Mouse (Mus musculus): ENCODE data around the gene Aadat.
A peak's percentile ranks its signal among the peaks of the same experiment; 100 is the strongest.
"Not testable (repeated sequence)": the region's sequence is repeated elsewhere in the genome, so short reads cannot be mapped to it uniquely, and the experiment has no call there.

Gene Aadat

GRCm38 (mm10) chr8:60505653-60506521, at the start of gene Aadat:
Aadat (plus strand) TSS chr8:60505932.
- DNase-seq = peak; percentile 79

DNA sequence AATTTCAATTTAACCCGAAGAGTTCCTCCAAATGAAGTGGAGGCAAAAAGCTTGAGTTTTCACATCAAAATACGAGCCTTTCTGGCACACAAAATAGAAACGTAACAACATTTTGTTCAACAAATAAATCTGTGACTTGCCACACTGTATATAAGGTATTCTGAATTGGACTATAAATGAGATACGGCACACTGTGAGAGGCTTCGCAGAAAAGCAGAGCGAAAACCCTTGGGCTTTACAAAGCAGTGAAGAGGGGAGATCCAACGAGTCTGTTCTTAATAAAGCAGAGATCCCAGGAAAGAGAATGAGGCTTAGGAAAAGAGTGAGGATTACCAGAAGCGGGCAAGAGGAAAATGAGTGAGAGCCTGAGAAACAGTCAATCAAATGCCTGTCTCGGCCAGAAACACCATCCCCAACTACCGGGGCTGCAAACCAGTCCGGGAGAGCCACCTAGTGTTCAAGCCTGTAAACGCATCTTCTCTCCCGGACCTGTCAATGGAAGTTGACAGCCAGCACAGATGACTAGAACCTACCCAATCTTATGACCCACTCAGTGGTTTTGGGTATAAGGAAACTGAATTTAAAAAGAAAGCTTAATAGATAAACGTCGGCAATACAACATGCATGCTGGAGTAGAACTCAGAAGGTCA, 38.9 kb upstream of the Aadat start:
- peak; percentile 35 for DNase-seq

- DNase-seq = no peak
These were observed 15.6 kb upstream of the Aadat start for GRCm38 (mm10) chr8:60490147-60490546.

DNA sequence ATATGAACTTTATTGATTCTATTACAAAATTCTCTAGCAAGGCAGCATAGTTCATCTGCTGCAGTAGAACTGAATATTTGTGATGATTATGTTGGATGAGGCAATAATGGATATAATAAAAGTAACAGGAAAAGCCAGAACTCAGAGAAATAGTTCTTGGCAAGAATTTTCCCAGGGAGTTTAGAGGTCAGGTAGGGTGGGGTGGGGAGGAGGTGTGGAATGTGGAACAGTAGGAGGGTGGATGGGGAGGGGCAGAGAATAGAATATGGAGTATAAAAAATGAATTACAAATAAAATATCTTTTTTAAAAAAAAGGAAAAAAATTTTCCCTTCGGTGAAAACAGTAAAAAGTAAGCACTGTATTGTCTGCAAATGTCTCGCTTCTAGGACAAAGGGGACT, 13.9 kb upstream of the Aadat start:
- no peak for DNase-seq

DNA sequence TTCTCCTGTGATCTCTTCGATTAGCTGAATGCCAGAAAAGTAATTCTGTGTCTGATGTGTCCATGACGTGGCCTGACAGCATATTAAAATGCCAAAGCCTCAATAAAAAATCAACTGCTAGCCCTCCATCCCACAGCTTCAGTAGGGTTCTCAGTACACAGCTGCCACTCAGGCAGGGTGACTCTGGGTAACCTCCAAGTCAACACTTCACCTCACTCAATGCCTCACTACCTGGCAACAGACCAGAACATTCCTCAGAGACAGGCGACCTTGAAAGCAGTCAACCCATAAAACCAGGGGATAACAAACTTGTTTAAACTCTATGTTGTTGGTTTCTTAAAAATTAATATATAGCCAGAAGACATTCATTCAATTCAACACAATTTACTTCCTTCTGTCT, 13.3 kb upstream of the Aadat start:
- no peak for DNase-seq

GRCm38 (mm10) chr8:60494606-60495005, 11.1 kb upstream of the Aadat start:
- DNase-seq = no peak

- DNase-seq = not testable (repeated sequence)
These were observed 10.7 kb upstream of the Aadat start for GRCm38 (mm10) chr8:60495046-60495445.

GRCm38 (mm10) chr8:60503098-60503497, 2.6 kb upstream of the Aadat start, which contains the start of gene Gm10283:
Gm10283 (minus strand) TSS chr8:60503198.
- DNase-seq = no peak

- DNase-seq = no peak
These were observed 12.6 kb downstream of the Aadat start for GRCm38 (mm10) chr8:60518286-60518685.

- no peak for DNase-seq
These were observed 29.2 kb downstream of the Aadat start for GRCm38 (mm10) chr8:60534945-60535344.

GRCm38 (mm10) chr8:60566783-60567182, 61.1 kb downstream of the Aadat start:
- no peak for DNase-seq

DNA sequence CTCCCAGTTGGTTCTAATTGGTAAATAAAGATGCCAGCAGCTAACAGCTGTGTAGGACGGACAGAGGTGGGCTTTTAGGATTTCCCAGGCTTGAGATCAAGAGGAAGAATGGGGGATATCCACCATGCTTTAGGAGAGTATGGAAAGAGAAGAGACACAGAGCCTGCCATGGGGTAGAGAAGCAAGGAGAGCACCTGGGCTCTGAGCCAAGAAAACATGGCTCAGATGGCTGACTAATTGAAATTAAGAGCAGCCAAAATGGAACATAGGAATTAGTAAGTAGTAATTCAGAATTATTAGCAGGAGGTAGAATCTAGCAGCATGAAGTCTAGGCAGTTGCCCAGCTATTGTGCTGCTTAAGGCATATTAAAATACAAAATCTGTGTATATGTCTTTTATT, 71.5 kb downstream of the Aadat start:
- DNase-seq = peak; percentile 11

GRCm38 (mm10) chr8:60583369-60583768, 77.6 kb downstream of the Aadat start:
- no peak for DNase-seq

DNA sequence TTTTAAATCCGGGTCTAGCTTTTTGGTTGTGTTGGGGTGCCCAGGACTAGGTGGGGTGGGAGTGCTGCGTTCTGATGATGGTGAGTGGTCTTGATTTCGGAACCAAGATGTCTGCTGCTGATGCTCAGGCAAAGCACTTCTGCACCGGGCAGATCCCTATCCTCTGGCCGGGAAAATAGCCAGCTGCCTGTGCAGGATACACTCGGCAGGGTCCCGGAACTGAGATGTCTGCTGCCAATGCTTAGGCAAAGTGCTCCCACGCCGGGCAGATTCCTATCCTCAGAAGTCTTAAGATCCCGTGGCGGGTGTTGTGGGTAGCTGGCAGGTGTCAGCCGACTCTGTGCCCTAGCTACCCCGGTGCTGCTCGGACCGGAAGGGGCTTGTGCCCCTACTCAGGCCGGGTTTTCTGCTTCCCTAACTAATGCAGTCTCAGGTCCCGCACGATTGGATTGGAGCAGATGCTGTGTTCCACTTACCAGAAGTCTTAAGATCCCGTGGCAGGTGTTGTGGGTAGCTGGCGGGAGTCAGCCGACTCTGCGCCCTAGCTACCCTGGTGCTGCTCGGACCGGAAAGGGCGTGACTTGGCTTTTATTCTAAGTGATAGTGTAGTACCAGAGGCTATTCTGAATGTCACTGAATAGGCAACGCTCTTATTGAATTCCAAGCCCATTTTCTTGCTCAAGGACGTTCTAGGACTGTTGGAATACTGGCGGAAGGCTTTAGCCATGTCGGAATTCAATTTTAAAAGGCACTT, 85.8 kb downstream of the Aadat start:
- DNase-seq = not testable (repeated sequence)

GRCm38 (mm10) chr8:60594761-60595160, 89.0 kb downstream of the Aadat start:
- no peak for DNase-seq
